Mouse (Mus musculus): ENCODE measurements around the gene Pld3.

Gene Pld3

GRCm38 (mm10) chr7:27552931-27553513, at the start of gene Pld3, which contains the start of gene 2310022A10Rik:
Gene Pld3 (minus strand): TSS chr7:27553218.
Gene 2310022A10Rik (plus strand): TSS chr7:27553233.
- DNase-seq (ENCODE audit: low read depth, low spot score), result peak; percentile 94

DNA sequence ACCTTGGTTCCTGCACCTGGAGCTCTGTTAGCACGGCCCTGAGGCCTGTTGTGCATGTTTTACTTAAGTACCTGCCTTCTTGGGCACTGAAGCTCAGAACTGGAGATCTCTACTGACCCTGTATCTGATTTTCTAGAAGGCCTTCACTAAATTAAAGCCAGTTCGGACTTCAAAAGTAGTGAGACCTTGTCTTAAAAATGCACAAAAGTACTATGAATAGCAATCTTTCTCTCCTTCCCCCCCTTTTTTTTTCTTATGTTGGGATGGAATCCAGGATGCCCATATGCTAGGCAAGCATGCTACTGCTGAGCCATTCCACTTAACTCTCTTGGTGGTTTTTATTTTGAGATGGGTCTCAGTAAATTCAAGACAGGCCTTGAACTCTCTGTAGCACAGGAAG, 49.1 kb upstream of the Pld3 start:
- no peak for DNase-seq (ENCODE audit: low read depth, low spot score)

GRCm38 (mm10) chr7:27601628-27602027, 48.6 kb upstream of the Pld3 start:
- no peak for DNase-seq (ENCODE audit: low read depth, low spot score)

DNA sequence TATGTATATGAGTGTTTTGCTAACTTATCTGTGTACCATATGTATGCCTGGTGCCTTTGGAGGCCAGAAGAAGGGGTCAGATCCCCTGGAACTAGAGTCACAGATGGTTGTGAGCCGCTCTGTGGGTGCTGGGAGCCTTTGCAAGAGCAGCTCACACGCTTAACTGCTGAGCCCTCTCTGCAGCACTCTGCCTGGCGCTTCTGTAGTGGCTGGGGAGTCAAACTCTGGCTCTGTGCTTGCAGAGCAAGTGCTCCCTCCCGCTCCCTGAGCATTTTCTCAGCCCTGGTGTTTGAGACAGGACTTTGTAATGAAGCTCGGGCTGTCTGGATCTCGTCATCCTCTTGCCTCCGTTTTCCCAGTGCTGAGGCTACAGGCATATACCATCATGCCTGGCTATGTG, 45.0 kb upstream of the Pld3 start:
- DNase-seq (ENCODE audit: low read depth, low spot score), result no peak

DNA sequence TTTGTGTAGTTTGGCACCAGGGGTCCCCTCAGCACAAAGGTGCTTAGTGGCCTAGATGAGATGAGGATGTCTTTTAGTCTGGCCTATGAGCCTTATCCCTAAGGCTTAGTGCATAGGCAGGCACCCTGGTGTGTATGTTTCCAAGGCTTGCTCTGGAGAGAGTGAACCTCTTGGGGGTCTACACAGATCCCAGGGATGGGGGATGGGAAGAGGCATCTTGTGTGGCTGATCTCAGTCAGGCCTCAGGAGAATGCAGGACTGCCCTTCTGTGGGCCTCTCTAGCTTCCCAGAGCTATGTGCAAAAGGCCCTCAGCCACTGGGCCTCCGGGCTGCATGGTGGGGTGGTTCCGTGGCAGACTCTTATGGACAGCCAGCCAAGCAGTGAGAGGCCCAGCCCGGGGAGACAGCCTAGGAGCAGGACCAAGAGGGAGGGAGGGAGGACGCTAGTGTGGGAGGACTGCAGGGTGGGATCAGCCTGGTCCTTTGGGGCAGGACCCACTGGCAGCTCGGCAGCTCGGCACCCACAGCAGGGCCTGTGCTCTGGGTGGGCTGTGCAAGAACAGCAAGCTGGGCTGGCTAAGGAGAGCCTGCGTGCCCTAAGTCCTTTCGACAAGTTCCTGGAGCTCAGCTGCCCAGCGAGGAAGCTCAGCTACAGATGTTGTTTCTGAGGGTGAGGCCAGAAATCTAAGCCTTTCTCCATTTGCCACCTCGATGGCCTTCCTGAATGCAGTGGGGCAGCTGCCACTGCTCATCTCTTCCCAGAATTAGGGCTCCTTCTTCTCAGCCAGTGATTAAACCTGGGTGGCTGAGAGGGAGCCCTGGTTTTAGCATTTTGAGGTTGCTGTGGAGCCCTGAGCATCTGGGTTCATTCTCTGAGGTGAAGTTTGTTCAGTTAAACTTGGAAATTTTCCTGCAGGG, 43.8 kb upstream of the Pld3 start:
- no peak for DNase-seq (ENCODE audit: low read depth, low spot score)

- DNase-seq (ENCODE audit: low read depth, low spot score), result no peak
These were observed 40.1 kb upstream of the Pld3 start for GRCm38 (mm10) chr7:27592934-27593645.

GRCm38 (mm10) chr7:27592217-27592929, 39.4 kb upstream of the Pld3 start:
- DNase-seq (ENCODE audit: low read depth, low spot score), result no peak

DNA sequence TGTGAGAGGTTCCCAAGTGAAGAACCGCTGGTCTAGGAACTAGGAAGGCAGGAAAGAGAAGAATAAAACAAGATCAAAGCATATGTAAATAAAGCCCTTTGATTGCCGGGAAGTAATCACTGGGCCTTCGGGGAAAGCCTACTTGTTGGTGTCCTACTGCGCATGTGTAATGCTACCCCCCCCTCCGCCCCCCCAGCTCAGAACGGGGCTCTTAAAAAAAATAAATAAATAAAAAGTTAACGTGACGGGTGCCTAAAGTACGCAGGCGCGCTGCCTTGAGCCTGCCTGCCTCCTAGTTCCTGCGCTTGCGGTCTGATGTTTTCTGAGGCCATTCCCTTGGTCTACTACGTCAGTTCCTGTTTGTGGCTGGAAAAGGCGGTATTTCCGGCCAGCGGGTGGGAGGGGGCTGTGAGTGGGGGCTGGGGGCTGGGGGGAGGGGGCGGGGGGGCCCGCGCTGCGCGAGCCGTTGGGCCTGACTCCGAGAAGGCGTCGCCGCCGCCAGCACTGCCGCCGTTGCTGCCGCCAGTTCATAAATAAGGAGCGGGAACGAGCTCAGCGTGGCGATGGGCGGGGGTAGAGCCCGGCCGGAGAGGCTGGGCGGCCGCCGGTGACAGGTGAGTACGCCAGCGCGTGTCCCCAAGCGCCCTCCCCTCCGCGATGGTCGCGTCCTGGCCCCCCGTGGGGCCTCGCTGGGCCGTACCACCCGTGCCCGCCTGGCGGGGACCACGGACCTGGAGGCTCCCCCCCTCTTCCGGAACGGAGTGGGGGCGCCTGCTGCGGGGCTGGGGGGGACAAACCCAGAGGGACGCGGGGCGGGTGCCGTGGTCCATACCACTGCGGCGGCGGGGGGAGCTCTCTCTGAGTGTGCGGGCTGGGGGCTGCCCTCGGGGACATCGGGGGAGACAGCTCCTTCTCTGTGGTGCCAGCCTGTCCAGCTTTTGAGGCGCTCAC, 38.5 kb upstream of the Pld3 start, which contains the start of gene Akt2:
Gene Akt2 (plus strand): TSS at position 287 of the 951 bp plus-strand sequence.
- DNase-seq (ENCODE audit: low read depth, low spot score), result peak; percentile 83

DNA sequence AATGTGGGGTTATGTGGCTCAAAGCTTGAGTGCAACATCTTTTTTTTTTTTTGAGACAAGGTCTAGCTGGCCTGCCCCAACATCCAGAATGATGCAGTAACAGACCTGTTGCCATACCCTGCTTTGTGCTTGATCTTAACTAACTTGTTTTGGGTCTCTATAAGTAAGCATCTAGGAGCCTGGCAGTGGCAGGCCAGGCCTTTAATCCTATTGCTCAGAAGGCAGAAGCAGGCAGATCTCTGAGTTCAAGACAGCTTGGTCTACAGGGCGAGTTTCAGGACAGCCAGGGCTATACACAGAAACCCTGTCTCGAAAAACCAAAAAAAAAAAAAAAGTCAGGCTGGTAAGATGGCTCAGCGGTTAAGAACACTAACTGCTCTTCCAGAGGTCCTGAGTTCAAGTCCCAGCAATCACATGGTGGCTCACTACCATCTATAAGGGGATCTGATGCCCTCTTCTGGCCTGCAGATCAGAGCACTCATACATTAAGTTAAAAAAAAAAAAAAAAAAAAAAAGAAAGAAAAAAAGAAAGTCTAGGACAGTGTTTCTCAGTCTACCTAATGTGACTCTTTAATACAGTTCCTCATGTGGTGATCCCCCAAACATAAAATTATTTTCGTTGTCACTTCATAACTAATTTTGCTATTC, 37.7 kb upstream of the Pld3 start:
- no peak for DNase-seq (ENCODE audit: low read depth, low spot score)

DNA sequence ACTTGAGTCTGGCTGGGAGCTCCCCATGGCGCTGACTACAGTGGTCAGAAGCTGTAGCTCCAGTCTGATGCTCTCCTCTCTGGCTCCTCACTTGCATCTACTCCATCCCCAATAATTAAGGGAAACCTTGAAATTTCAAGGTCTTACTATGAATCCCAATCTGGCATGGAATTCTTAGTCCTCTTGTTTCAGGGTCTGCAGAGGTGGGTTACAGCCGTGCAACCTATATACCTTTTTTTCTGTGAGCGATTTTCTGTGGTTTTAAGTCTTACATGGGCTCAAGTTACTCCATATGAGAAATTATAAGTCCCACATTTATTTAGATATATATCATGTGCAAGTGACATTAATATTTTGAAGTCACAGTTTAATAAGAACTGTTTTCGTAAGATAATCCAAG, 37.1 kb upstream of the Pld3 start:
- DNase-seq (ENCODE audit: low read depth, low spot score), result no peak

DNA sequence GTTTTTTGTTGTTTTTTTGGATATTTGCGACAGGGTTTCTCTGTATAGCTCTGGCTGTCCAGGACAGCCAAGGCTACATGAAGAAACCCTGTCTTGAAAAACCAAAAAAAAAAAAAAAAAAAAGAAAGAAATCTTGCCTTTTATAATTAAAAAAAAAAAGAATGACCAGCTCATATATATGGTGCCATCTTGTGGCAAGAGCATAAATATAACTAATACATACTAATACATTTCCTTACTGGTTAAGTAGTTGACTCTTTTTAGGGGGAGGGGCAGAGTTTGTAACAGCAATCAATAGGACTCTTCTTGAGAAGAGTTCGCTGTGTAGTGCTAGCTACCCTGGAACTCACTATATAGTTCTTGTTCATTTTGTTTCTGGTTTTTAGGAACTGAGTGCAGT, 34.7 kb upstream of the Pld3 start:
- no peak for DNase-seq (ENCODE audit: low read depth, low spot score)

DNA sequence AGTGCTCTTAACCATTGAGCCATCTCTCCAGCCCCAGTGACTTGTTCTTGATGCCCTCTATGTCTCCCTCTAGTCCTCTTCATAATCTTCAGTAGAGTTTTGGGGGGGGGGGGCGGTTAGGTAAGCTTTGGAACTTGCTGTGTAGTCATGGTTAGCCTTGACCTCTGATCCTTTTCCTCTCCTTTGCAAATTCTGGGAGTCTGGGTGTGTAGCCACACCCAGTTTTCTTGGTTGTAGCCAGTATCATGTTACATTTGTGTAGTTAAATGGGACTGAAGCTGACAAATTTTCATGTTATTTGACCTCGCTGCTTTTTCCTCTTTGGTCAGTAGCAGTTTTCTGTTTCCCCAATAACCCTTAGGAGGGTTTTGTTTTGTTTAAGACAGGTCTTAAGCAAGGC, 33.8 kb upstream of the Pld3 start:
- DNase-seq (ENCODE audit: low read depth, low spot score), result no peak

GRCm38 (mm10) chr7:27580380-27581174, 27.6 kb upstream of the Pld3 start:
- DNase-seq (ENCODE audit: low read depth, low spot score), result no peak

GRCm38 (mm10) chr7:27578465-27578864, 25.4 kb upstream of the Pld3 start:
- no peak for DNase-seq (ENCODE audit: low read depth, low spot score)

DNA sequence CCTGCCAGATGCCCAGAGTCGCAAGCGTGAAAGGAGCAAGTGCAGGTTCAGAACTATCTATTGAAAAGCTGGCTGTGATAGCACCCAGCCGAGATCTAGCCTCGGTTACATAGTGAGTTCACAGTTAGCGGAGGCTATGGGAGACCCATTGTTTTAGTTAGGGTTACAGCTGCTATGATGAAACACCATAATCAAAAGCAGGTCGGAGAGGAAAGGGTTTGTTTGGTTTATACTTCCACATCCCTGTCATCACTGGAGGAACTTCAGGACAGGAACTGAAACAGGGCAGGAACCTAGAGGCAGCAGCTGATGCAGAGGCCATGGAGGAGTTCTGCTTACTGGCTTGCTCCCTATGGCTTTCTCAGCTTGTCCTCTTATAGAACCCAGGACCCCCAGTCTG, 24.6 kb upstream of the Pld3 start:
- DNase-seq (ENCODE audit: low read depth, low spot score), result no peak

DNA sequence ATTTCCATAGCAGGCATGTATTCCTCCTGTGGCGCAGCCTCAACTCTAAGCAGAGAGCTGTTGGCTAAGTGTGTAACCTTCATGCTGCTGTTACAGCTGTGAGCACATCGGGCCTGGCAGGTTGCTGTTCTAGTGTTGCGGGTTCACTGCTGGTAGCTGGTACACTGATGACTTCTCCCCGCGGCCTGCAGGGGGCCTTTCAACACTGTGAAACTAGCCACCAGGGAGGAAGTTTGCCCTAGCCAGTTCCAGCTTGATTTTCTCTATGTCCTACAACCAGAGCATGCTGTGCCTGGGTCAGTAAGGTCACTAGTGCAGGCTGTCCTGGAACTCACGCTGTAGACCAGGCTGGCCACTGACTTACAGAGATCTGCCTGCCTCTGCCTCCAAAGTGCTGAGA, 23.9 kb upstream of the Pld3 start:
- no peak for DNase-seq (ENCODE audit: low read depth, low spot score)

DNA sequence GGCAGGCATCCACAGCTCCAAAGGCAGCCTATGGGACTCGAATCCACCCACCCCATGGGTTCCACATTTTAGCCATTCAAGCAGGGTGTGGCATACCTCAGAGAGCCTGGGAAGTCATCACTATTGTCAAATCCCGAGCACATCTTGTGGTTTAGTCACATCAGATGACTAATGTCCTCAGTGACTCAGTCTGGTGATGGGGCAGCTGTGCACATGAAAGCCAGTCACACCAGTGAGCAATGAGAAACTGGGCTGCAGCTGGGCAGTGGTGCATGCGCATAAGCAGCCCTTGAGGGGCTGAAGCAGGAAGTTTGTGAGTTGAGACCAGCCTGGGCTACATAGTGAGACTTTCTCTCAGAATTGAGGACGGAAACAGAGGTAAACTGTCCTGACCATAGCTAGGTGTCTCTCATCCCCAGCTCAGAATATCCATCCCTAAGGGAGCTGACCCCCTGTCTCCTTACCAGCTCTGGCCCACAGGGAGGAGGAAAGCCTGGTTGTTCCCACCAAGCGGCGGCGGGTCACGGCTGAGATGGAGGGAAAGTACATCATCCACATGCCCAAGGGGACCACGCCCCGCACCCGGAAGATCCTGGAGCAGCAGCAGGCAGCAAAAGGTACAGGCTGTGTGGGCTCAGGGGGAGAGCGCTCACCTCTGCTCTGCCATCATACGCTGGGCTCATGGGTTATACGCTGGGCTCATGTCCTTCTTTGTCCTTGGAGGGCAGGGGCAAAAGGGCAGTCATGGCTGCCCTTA, 21.3 kb upstream of the Pld3 start:
- DNase-seq (ENCODE audit: low read depth, low spot score), result no peak

DNA sequence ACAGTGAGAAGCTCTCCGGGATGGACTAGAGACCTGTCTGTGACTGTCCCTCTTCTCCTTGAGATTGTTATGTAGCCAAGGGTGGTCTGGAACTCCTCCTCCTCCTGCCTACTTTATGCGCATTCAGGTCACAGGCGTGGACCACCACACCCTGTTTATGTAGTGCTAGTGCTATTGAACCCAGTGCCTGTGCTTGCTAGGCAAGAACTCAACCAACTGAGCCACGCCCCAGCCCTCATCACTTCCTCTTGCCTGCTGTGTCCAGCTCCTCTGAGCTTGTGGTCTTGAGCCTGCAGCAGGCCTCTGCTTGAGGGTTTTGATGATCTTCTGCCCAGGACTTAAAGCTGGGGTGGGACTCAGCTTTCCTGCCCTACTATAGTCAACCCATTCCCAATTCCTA, 19.1 kb upstream of the Pld3 start:
- DNase-seq (ENCODE audit: low read depth, low spot score), result peak; percentile 40
